ENCODE assay signal across 7 mouse cellular contexts in genomic region chr2:30392577-30393369, GRCm38 (mm10). TPM values are rescaled to one million over a fixed set of nuclear protein-coding genes. Genes with fewer than 3 reads are reported as not detected.
A peak's percentile ranks its signal among the peaks of the same experiment; 100 is the strongest.
DNase-seq lines count a peak whose midpoint lies in the region; ATAC-seq and TF ChIP-seq lines count a peak whose summit lies in the region.

No protein-coding gene starts in this region.

- peaks cover 32% of the 10 kb centered on the region for H3K79me2 ChIP-seq in macrophage (ENCODE audit: inconsistent target)

- TF ChIP-seq CTCF in cerebellum, adult 2 months (IDR thresholded peaks at IDR 0.05; ENCODE audit: borderline replicate concordance, insufficient read depth, low read depth, low read length), result no peak
- no peak for TF ChIP-seq CTCF in forebrain, postnatal 0 days (IDR thresholded peaks at IDR 0.05; ENCODE audit: low read depth)
- no peak for TF ChIP-seq CTCF in small intestine, adult 2 months (IDR thresholded peaks at IDR 0.05; ENCODE audit: extremely low read depth, insufficient read length, insufficient replicate concordance, low read depth, low read length)

- peaks cover 10% of the 10 kb centered on the region for H3K4me1 ChIP-seq in cerebellum, adult 2 months (ENCODE audit: control insufficient read depth, insufficient read depth, low read length)
- H3K4me1 ChIP-seq in forebrain, postnatal 0 days (ENCODE audit: insufficient read depth), result peaks cover 9% of the 10 kb centered on the region
- H3K4me1 ChIP-seq in hindbrain, embryonic 10.5 days (replicated peaks), result peaks cover 41% of the 10 kb centered on the region
- H3K4me1 ChIP-seq in small intestine, adult 2 months (ENCODE audit: control insufficient read depth, insufficient read depth, insufficient read length, low read length), result peaks cover 29% of the 10 kb centered on the region

- H3K27me3 ChIP-seq in cerebellum, adult 2 months (ENCODE audit: control insufficient read depth, insufficient read depth, low read length), result no peaks in the 10 kb centered on the region
- H3K27me3 ChIP-seq in forebrain, postnatal 0 days (ENCODE audit: insufficient read depth, low read length), result no peaks in the 10 kb centered on the region
- no peaks in the 10 kb centered on the region for H3K27me3 ChIP-seq in hindbrain, embryonic 10.5 days (ENCODE audit: insufficient read depth, poor library complexity, severe bottlenecking)
- no peaks in the 10 kb centered on the region for H3K27me3 ChIP-seq in small intestine, adult 2 months (ENCODE audit: control insufficient read depth, insufficient read depth, low read length)

- H3K27ac ChIP-seq in cerebellum, adult 2 months (ENCODE audit: insufficient read depth, low read length), result peak overlapping the region; percentile 45
- H3K27ac ChIP-seq in forebrain, postnatal 0 days (ENCODE audit: low read depth, low read length), result peak overlapping the region; percentile 93
- H3K27ac ChIP-seq in hindbrain, embryonic 10.5 days, result peak overlapping the region; percentile 93
- peak overlapping the region; percentile 71 for H3K27ac ChIP-seq in macrophage
- peak overlapping the region; percentile 99 for H3K27ac ChIP-seq in small intestine, adult 2 months (ENCODE audit: insufficient read depth, low read depth, low read length)

- H3K9ac ChIP-seq in forebrain, postnatal 0 days, result peak overlapping the region; percentile 74

- TF ChIP-seq POLR2A in cerebellum, adult 2 months (IDR thresholded peaks at IDR 0.05; ENCODE audit: borderline replicate concordance, insufficient read depth, low read length), result peak; percentile 9; the same call in 1 of the 2 replicates
- no peak; the same call in none of the 2 replicates for TF ChIP-seq POLR2A in small intestine, adult 2 months (IDR thresholded peaks at IDR 0.05; ENCODE audit: low read depth, low read length)

- peak; percentile 93 for DNase-seq in ZHBTc4 (ENCODE audit: low read depth, low spot score)
- DNase-seq in cerebellum, adult 2 months, result peak in 1 of 2 experiments; percentile 54
- DNase-seq in forebrain, postnatal 0 days, result peak; percentile 95
- DNase-seq in hindbrain, embryonic 10.5 days (ENCODE audit: low spot score), result peak; percentile 93
- peak; percentile 71 to 89 for DNase-seq in layer of hippocampus, postnatal 14 days (ENCODE audit: low spot score in 2 of 2)

- H3K9me3 ChIP-seq in forebrain, postnatal 0 days (ENCODE audit: low read length), result no peaks in the 10 kb centered on the region
- no peaks in the 10 kb centered on the region for H3K9me3 ChIP-seq in hindbrain, embryonic 10.5 days

- peaks cover 29% of the 10 kb centered on the region for H3K36me3 ChIP-seq in forebrain, postnatal 0 days (ENCODE audit: insufficient read depth)
- H3K36me3 ChIP-seq in hindbrain, embryonic 10.5 days, result peaks cover 43% of the 10 kb centered on the region
- peaks cover 14% of the 10 kb centered on the region; the same call in 1 of the 2 replicates for H3K36me3 ChIP-seq in macrophage (ENCODE audit: inconsistent target)
- H3K36me3 ChIP-seq in small intestine, adult 2 months (ENCODE audit: control insufficient read depth, insufficient read depth, low read length), result peaks cover 23% of the 10 kb centered on the region

- peak overlapping the region; percentile 67 for H3K4me3 ChIP-seq in cerebellum, adult 2 months (replicated peaks; ENCODE audit: insufficient read depth, low read depth, low read length)
- peak overlapping the region; percentile 85 for H3K4me3 ChIP-seq in forebrain, postnatal 0 days (ENCODE audit: low read depth, low read length)
- H3K4me3 ChIP-seq in hindbrain, embryonic 10.5 days, result peak overlapping the region; percentile 89
- peak overlapping the region; percentile 55 for H3K4me3 ChIP-seq in macrophage (ENCODE audit: inconsistent target)
- peak overlapping the region; percentile 75 for H3K4me3 ChIP-seq in small intestine, adult 2 months (ENCODE audit: low read depth, low read length)

- peak overlapping the region; percentile 98 for H3K4me2 ChIP-seq in forebrain, postnatal 0 days (ENCODE audit: low read depth)

- peak; percentile 82 for ATAC-seq in forebrain, postnatal 0 days

- WGBS in cerebellum, adult 2 months, result 1% methylated on average over 54 of the region's 54 CpGs
- WGBS in forebrain, postnatal 0 days, result 5% methylated on average over 52 of the region's 54 CpGs
- under 1% methylated on average over 54 of the region's 54 CpGs for WGBS in hindbrain, embryonic 10.5 days
- 1% methylated on average over 36 of the region's 54 CpGs for WGBS in macrophage (ENCODE audit: missing documents)
- under 1% methylated on average over 54 of the region's 54 CpGs for WGBS in small intestine, adult 2 months

RNA-seq across cellular contexts. Expression of gene Dolpp1, which starts 0.7 kb away (rescaled TPM):
- 50.5 and 55.9 TPM in 2 replicates for polyA plus RNA-seq in cerebellum, adult 2 months (2012; rRNA removed)
- 52.2 and 92.4 TPM in 2 replicates for total RNA-seq in forebrain, postnatal 0 days (2014; rRNA removed)
- 40.1 and 44.7 TPM in 2 replicates for polyA plus RNA-seq in forebrain, postnatal 0 days (2015; fragmentation: Nextera tagmentation; extraction: Ambion mirVana)
- 52.9 and 55.6 TPM in 2 replicates for polyA plus RNA-seq in hindbrain, embryonic 10.5 days (2016; fragmentation: Nextera tagmentation; extraction: Ambion mirVana)
- 10 to 100 TPM; 29.3 to 30.2 TPM for total RNA-seq in layer of hippocampus, postnatal 14 days (2021)
- total RNA-seq in macrophage (2018; cell fraction: chromatin; rRNA removed), result 10 to 100 TPM in 17 of 26 experiments, 1 to 10 TPM in 9; 2.1 to 42.4 (median 19.5) TPM
- 10 to 100 TPM in 23 of 26 experiments, 1 to 10 TPM in 3; 5.4 to 23.8 (median 16.5) TPM for total RNA-seq in macrophage (2018; cell fraction: cytosol; rRNA removed)
- 10 to 100 TPM in 23 of 26 experiments, 1 to 10 TPM in 3; 4.6 to 53.0 (median 19.3) TPM for total RNA-seq in macrophage (2018; cell fraction: nucleus; rRNA removed)
- 18.7 to 21.3 TPM (median 18.7 TPM) in 3 replicates for polyA plus RNA-seq in macrophage (2018)
- 62.0 and 199 TPM in 2 replicates for polyA plus RNA-seq in small intestine, adult 2 months (2012; rRNA removed)

RNA-seq across cellular contexts. Expression of gene Crat, which starts 22.8 kb away (rescaled TPM):
- 50.9 and 52.1 TPM in 2 replicates for polyA plus RNA-seq in cerebellum, adult 2 months (2012; rRNA removed)
- total RNA-seq in forebrain, postnatal 0 days (2014; rRNA removed), result 28.0 and 33.6 TPM in 2 replicates
- polyA plus RNA-seq in forebrain, postnatal 0 days (2015; fragmentation: Nextera tagmentation; extraction: Ambion mirVana), result 20.7 and 24.0 TPM in 2 replicates
- 22.4 and 26.7 TPM in 2 replicates for polyA plus RNA-seq in hindbrain, embryonic 10.5 days (2016; fragmentation: Nextera tagmentation; extraction: Ambion mirVana)
- 10 to 100 TPM; 41.0 to 41.1 TPM for total RNA-seq in layer of hippocampus, postnatal 14 days (2021)
- 10 to 100 TPM in 23 of 26 experiments, 1 to 10 TPM in 3; 5.1 to 67.3 (median 23.7) TPM for total RNA-seq in macrophage (2018; cell fraction: chromatin; rRNA removed)
- 10 to 100 TPM; 28.0 to 69.0 (median 38.0) TPM for total RNA-seq in macrophage (2018; cell fraction: cytosol; rRNA removed)
- 10 to 100 TPM in 25 of 26 experiments, 1 to 10 TPM in 1; 9.1 to 56.5 (median 24.8) TPM for total RNA-seq in macrophage (2018; cell fraction: nucleus; rRNA removed)
- polyA plus RNA-seq in macrophage (2018), result 37.2 to 68.4 TPM (median 59.5 TPM) in 3 replicates
- polyA plus RNA-seq in small intestine, adult 2 months (2012; rRNA removed), result 77.8 and 176 TPM in 2 replicates

RNA-seq across cellular contexts. Expression of gene Ptpa, which starts 23.1 kb away (rescaled TPM):
- polyA plus RNA-seq in cerebellum, adult 2 months (2012; rRNA removed), result 204 and 207 TPM in 2 replicates
- 129 and 132 TPM in 2 replicates for total RNA-seq in forebrain, postnatal 0 days (2014; rRNA removed)
- 143 and 148 TPM in 2 replicates for polyA plus RNA-seq in forebrain, postnatal 0 days (2015; fragmentation: Nextera tagmentation; extraction: Ambion mirVana)
- polyA plus RNA-seq in hindbrain, embryonic 10.5 days (2016; fragmentation: Nextera tagmentation; extraction: Ambion mirVana), result 149 and 151 TPM in 2 replicates
- 100 to 1,000 TPM; 147 to 150 TPM for total RNA-seq in layer of hippocampus, postnatal 14 days (2021)
- total RNA-seq in macrophage (2018; cell fraction: chromatin; rRNA removed), result 100 to 1,000 TPM in 11 of 26 experiments, 10 to 100 TPM in 15; 20.3 to 162 (median 87.2) TPM
- total RNA-seq in macrophage (2018; cell fraction: cytosol; rRNA removed), result 100 to 1,000 TPM in 12 of 26 experiments, 10 to 100 TPM in 14; 72.0 to 130 (median 96.1) TPM
- total RNA-seq in macrophage (2018; cell fraction: nucleus; rRNA removed), result 100 to 1,000 TPM in 12 of 26 experiments, 10 to 100 TPM in 14; 38.4 to 151 (median 88.4) TPM
- polyA plus RNA-seq in macrophage (2018), result 54.9 to 121 TPM (median 116 TPM) in 3 replicates
- polyA plus RNA-seq in small intestine, adult 2 months (2012; rRNA removed), result 55.4 and 102 TPM in 2 replicates

RNA-seq across cellular contexts. Expression of gene Miga2, which starts 28.7 kb away (rescaled TPM):
- 108 and 114 TPM in 2 replicates for polyA plus RNA-seq in cerebellum, adult 2 months (2012; rRNA removed)
- total RNA-seq in forebrain, postnatal 0 days (2014; rRNA removed), result 57.4 and 70.8 TPM in 2 replicates
- 24.4 and 28.6 TPM in 2 replicates for polyA plus RNA-seq in forebrain, postnatal 0 days (2015; fragmentation: Nextera tagmentation; extraction: Ambion mirVana)
- 29.7 and 33.6 TPM in 2 replicates for polyA plus RNA-seq in hindbrain, embryonic 10.5 days (2016; fragmentation: Nextera tagmentation; extraction: Ambion mirVana)
- 100 to 1,000 TPM; 105 to 115 TPM for total RNA-seq in layer of hippocampus, postnatal 14 days (2021)
- 10 to 100 TPM in 18 of 26 experiments, 1 to 10 TPM in 8; 2.6 to 42.5 (median 15.0) TPM for total RNA-seq in macrophage (2018; cell fraction: chromatin; rRNA removed)
- 1 to 10 TPM; 2.3 to 7.8 (median 4.8) TPM for total RNA-seq in macrophage (2018; cell fraction: cytosol; rRNA removed)
- 10 to 100 TPM in 13 of 26 experiments, 1 to 10 TPM in 13; 2.4 to 26.8 (median 9.4) TPM for total RNA-seq in macrophage (2018; cell fraction: nucleus; rRNA removed)
- polyA plus RNA-seq in macrophage (2018), result 2.4 to 7.5 TPM (median 4.1 TPM) in 3 replicates
- polyA plus RNA-seq in small intestine, adult 2 months (2012; rRNA removed), result 28.7 and 33.4 TPM in 2 replicates

RNA-seq across cellular contexts. Expression of gene Sh3glb2, which starts 33.6 kb away (rescaled TPM):
- 509 and 525 TPM in 2 replicates for polyA plus RNA-seq in cerebellum, adult 2 months (2012; rRNA removed)
- total RNA-seq in forebrain, postnatal 0 days (2014; rRNA removed), result 291 and 292 TPM in 2 replicates
- polyA plus RNA-seq in forebrain, postnatal 0 days (2015; fragmentation: Nextera tagmentation; extraction: Ambion mirVana), result 147 and 156 TPM in 2 replicates
- 80.5 and 89.3 TPM in 2 replicates for polyA plus RNA-seq in hindbrain, embryonic 10.5 days (2016; fragmentation: Nextera tagmentation; extraction: Ambion mirVana)
- 100 to 1,000 TPM; 241 to 246 TPM for total RNA-seq in layer of hippocampus, postnatal 14 days (2021)
- 100 to 1,000 TPM in 11 of 26 experiments, 10 to 100 TPM in 15; 25.4 to 161 (median 85.8) TPM for total RNA-seq in macrophage (2018; cell fraction: chromatin; rRNA removed)
- 10 to 100 TPM; 21.0 to 34.8 (median 27.6) TPM for total RNA-seq in macrophage (2018; cell fraction: cytosol; rRNA removed)
- total RNA-seq in macrophage (2018; cell fraction: nucleus; rRNA removed), result 10 to 100 TPM; 17.9 to 95.1 (median 49.4) TPM
- polyA plus RNA-seq in macrophage (2018), result 24.8 to 34.0 TPM (median 33.1 TPM) in 3 replicates
- 112 and 158 TPM in 2 replicates for polyA plus RNA-seq in small intestine, adult 2 months (2012; rRNA removed)

Comparison
In these comparisons a context has a peak if more than half of its experiments do, and no peak if none do; other contexts are left out.
1. H3K27ac ChIP-seq: peak in every context shown above with its lines; median percentile 99 in small intestine, adult 2 months; 93 in forebrain, postnatal 0 days; 93 in hindbrain, embryonic 10.5 days; 71 in macrophage; 45 in cerebellum, adult 2 months.